Mouse (Mus musculus): Measurements from ENCODE around the gene Dner. TPM values are rescaled to one million over a fixed set of nuclear protein-coding genes. Genes with fewer than 3 reads are reported as not detected.

The Dner gene
- total and polyA plus RNA-seq, 2 experiments = not detected

DNA sequence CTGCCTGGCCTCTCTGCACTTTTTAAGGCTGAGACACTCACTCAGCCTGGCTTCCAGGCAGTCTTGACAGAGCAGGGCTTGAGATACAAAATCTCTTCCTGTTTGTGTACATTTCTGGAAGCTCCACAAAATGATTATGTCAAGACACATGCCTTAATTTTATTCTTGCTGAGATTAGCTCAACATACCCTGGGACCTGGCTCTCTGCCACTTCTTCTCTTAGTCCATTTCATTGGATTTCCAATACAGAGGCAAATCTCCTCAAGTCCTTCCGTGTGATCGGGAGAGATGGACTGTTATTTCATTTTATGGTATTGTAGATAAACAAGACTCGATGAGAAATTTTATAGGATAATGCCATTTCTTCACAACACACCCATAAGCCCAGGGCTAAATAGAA, 84.7 kb downstream of the Dner start:
- no peak overlapping the region for H3K4me3 ChIP-seq (ENCODE audit: insufficient read depth, low read depth, low read length)
- no peak overlapping the region for H3K9ac ChIP-seq (ENCODE audit: low read depth, low read length)
- WGBS = 71% methylated on average over 3 of the region's 3 CpGs
- no peak overlapping the region for H3K27ac ChIP-seq (replicated peaks; ENCODE audit: insufficient read depth, low read depth, low read length)
- TF ChIP-seq CTCF (IDR thresholded peaks at IDR 0.05; ENCODE audit: low read depth, low read length) (no peak), POLR2A (IDR thresholded peaks at IDR 0.05; ENCODE audit: extremely low read depth, insufficient read depth, low read length) (no peak)
- no peaks in the 10 kb centered on the region for H3K79me2 ChIP-seq (ENCODE audit: control insufficient read depth, insufficient read depth, low read length)
- H3K36me3 ChIP-seq (ENCODE audit: control insufficient read depth, insufficient read depth, low read length) = no peaks in the 10 kb centered on the region
- no peaks in the 10 kb centered on the region for H3K4me1 ChIP-seq (ENCODE audit: control insufficient read depth, insufficient read depth, low read length)
- no peak for DNase-seq (ENCODE audit: extremely low read depth, low read depth, low spot score)
- H3K27me3 ChIP-seq (ENCODE audit: control insufficient read depth, insufficient read depth, low read length) = no peaks in the 10 kb centered on the region

DNA sequence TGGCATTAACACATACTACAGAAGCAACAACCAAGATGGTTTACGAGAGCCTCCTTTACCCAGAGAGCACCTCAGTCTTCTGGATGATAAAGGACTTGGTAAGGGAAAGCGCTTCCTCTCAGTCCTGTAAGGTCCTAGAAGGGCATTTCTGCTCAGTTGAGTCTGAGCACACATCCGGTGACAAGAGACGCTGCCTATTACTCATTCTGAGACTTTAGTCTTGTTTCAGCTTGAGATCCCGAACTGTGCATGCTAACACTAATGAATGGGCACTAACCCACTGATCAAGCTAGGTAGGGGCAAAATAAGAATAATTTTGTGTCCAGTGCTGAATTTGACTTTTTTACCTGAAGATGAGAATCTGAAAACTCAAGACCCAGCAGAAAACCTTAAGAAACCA, 97.0 kb downstream of the Dner start:
- no peak overlapping the region for H3K9ac ChIP-seq (ENCODE audit: low read depth, low read length)
- no peaks in the 10 kb centered on the region for H3K79me2 ChIP-seq (ENCODE audit: control insufficient read depth, insufficient read depth, low read length)
- no peaks in the 10 kb centered on the region for H3K4me1 ChIP-seq (ENCODE audit: control insufficient read depth, insufficient read depth, low read length)
- TF ChIP-seq POLR2A (IDR thresholded peaks at IDR 0.05; ENCODE audit: extremely low read depth, insufficient read depth, low read length) = no peak
- no peak for TF ChIP-seq CTCF (IDR thresholded peaks at IDR 0.05; ENCODE audit: low read depth, low read length)
- no peak overlapping the region for H3K27ac ChIP-seq (replicated peaks; ENCODE audit: insufficient read depth, low read depth, low read length)
- no peak overlapping the region for H3K4me3 ChIP-seq (ENCODE audit: insufficient read depth, low read depth, low read length)
- no peak for DNase-seq (ENCODE audit: extremely low read depth, low read depth, low spot score)
- H3K27me3 ChIP-seq (ENCODE audit: control insufficient read depth, insufficient read depth, low read length) = no peaks in the 10 kb centered on the region
- H3K36me3 ChIP-seq (ENCODE audit: control insufficient read depth, insufficient read depth, low read length) = no peaks in the 10 kb centered on the region
- WGBS = 84% methylated on average over 5 of the region's 5 CpGs

DNA sequence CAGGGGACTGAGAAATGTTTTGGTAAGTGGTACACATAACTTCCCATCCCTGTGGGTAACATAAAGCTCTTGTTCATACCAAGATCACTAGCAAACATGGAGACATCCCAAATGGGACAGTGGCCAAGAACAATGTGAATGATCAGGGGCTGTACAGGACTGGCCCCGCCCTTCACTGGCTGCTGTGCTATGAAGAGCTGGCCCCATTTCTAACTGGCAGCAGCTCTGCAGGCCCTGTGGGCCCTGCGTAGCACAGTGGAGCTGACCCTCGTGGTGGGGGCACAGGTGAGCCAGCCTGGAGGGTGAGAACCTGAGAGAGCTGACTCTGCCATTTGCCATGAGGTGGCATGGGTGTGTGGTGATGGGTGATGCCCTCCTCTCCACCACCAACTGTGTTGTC, 100.0 kb downstream of the Dner start:
- H3K4me3 ChIP-seq (ENCODE audit: insufficient read depth, low read depth, low read length) = no peak overlapping the region
- no peak for TF ChIP-seq CTCF (IDR thresholded peaks at IDR 0.05; ENCODE audit: low read depth, low read length)
- TF ChIP-seq POLR2A (IDR thresholded peaks at IDR 0.05; ENCODE audit: extremely low read depth, insufficient read depth, low read length) = no peak
- no peaks in the 10 kb centered on the region for H3K36me3 ChIP-seq (ENCODE audit: control insufficient read depth, insufficient read depth, low read length)
- H3K79me2 ChIP-seq (ENCODE audit: control insufficient read depth, insufficient read depth, low read length) = no peaks in the 10 kb centered on the region
- DNase-seq (ENCODE audit: extremely low read depth, low read depth, low spot score) = no peak
- H3K27me3 ChIP-seq (ENCODE audit: control insufficient read depth, insufficient read depth, low read length) = no peaks in the 10 kb centered on the region
- H3K9ac ChIP-seq (ENCODE audit: low read depth, low read length) = no peak overlapping the region
- no peaks in the 10 kb centered on the region for H3K4me1 ChIP-seq (ENCODE audit: control insufficient read depth, insufficient read depth, low read length)
- WGBS = 64% methylated on average over 3 of the region's 3 CpGs
- no peak overlapping the region for H3K27ac ChIP-seq (replicated peaks; ENCODE audit: insufficient read depth, low read depth, low read length)

DNA sequence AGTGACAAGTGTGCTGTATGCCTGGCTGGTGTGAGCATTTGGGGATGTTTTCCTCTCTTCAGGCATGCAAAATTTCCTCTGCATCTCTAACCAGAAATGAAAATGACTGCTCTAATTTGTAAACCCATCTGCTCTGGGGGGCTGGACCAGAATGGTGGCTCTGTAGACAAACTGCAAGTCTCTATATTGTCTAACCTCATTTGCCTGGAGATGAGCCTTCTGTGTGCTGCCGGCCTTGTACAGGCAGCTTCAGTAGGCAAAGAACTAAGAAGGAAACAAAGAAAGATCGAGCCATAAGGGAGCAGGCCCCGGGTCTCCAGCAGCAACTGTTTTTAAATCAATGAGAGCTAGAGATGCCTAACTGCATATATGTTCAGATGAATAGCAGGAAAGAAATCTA, 103.6 kb downstream of the Dner start:
- Histone ChIP-seq H3K27me3 (ENCODE audit: control insufficient read depth, insufficient read depth, low read length) (no peaks in the 10 kb centered on the region), H3K79me2 (ENCODE audit: control insufficient read depth, insufficient read depth, low read length) (no peaks in the 10 kb centered on the region), H3K9ac (ENCODE audit: low read depth, low read length) (no peak overlapping the region), H3K4me3 (ENCODE audit: insufficient read depth, low read depth, low read length) (no peak overlapping the region), H3K4me1 (ENCODE audit: control insufficient read depth, insufficient read depth, low read length) (peaks cover 4% of the 10 kb centered on the region; the same call in 1 of the 2 replicates), H3K27ac (replicated peaks; ENCODE audit: insufficient read depth, low read depth, low read length) (no peak overlapping the region), H3K36me3 (ENCODE audit: control insufficient read depth, insufficient read depth, low read length) (no peaks in the 10 kb centered on the region)
- 87% methylated on average over 3 of the region's 3 CpGs for WGBS
- no peak for DNase-seq (ENCODE audit: extremely low read depth, low read depth, low spot score)
- TF ChIP-seq CTCF (IDR thresholded peaks at IDR 0.05; ENCODE audit: low read depth, low read length) = no peak
- no peak for TF ChIP-seq POLR2A (IDR thresholded peaks at IDR 0.05; ENCODE audit: extremely low read depth, insufficient read depth, low read length)

DNA sequence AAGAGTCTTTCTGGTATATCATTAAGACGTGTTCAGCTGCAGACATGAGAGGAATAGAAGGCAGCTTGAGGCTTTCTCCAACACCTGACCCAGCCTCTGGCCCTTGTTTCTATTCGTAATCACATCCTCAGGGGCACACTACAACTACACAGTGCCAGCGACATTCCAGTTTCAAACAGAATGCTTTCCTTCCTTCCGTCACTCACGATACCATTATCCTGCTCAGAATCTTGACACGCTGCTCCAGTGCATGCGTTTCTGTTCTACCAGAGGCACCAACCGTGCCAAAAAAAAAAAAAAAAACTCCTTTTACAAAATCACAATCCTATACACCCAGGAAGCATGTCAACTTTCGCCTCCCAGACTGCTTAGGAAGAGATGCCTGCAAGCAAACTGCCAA, 105.5 kb downstream of the Dner start:
- no peak overlapping the region for H3K27ac ChIP-seq (replicated peaks; ENCODE audit: insufficient read depth, low read depth, low read length)
- TF ChIP-seq CTCF (IDR thresholded peaks at IDR 0.05; ENCODE audit: low read depth, low read length) (no peak), POLR2A (IDR thresholded peaks at IDR 0.05; ENCODE audit: extremely low read depth, insufficient read depth, low read length) (no peak)
- H3K9ac ChIP-seq (ENCODE audit: low read depth, low read length) = no peak overlapping the region
- H3K27me3 ChIP-seq (ENCODE audit: control insufficient read depth, insufficient read depth, low read length) = no peaks in the 10 kb centered on the region
- H3K79me2 ChIP-seq (ENCODE audit: control insufficient read depth, insufficient read depth, low read length) = no peaks in the 10 kb centered on the region
- H3K4me1 ChIP-seq (ENCODE audit: control insufficient read depth, insufficient read depth, low read length) = peaks cover 4% of the 10 kb centered on the region; the same call in 1 of the 2 replicates
- H3K36me3 ChIP-seq (ENCODE audit: control insufficient read depth, insufficient read depth, low read length) = no peaks in the 10 kb centered on the region
- no peak overlapping the region for H3K4me3 ChIP-seq (ENCODE audit: insufficient read depth, low read depth, low read length)
- no peak for DNase-seq (ENCODE audit: extremely low read depth, low read depth, low spot score)
- WGBS = 82% methylated on average over 9 of the region's 9 CpGs

DNA sequence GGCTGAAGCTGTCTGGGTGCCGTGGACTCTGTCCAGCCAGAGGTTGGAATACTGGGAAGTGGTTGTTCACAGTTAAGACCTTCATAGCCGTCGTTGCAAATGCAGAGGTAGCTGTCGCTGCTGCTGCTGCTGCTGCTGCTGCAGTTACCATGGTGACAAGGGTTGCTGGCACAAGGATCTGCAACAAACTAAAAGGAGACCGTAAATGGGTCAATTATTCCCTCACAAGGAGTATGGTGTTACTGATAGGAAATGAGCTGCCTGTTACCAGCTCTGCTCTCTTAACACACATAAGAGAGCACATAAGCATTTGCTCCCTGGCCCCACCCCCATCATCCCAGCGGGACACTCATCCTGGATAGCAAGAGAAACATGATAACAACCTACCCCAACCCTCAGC, 110.6 kb downstream of the Dner start:
- Histone ChIP-seq H3K4me1 (ENCODE audit: control insufficient read depth, insufficient read depth, low read length) (peaks cover 4% of the 10 kb centered on the region; the same call in 1 of the 2 replicates), H3K27me3 (ENCODE audit: control insufficient read depth, insufficient read depth, low read length) (0 out of 2 replicates have a peak, but pooled peaks cover 3% of the 10 kb centered on the region), H3K79me2 (ENCODE audit: control insufficient read depth, insufficient read depth, low read length) (no peaks in the 10 kb centered on the region), H3K9ac (ENCODE audit: low read depth, low read length) (no peak overlapping the region), H3K36me3 (ENCODE audit: control insufficient read depth, insufficient read depth, low read length) (no peaks in the 10 kb centered on the region), H3K27ac (replicated peaks; ENCODE audit: insufficient read depth, low read depth, low read length) (no peak overlapping the region), H3K4me3 (ENCODE audit: insufficient read depth, low read depth, low read length) (no peak overlapping the region)
- no peak for DNase-seq (ENCODE audit: extremely low read depth, low read depth, low spot score)
- 44% methylated on average over 6 of the region's 6 CpGs for WGBS
- TF ChIP-seq POLR2A (IDR thresholded peaks at IDR 0.05; ENCODE audit: extremely low read depth, insufficient read depth, low read length) (no peak), CTCF (IDR thresholded peaks at IDR 0.05; ENCODE audit: low read depth, low read length) (no peak)

All from liver, adult 2 months (tissue).